Mouse (Mus musculus) ovary, postnatal 10 days (tissue): Measurements from ENCODE around the gene Il27ra.

Experiments used
- DNase-seq: peaks from one replicate; pipeline ENCODE4 v3.0.0; 2022; ENCODE audit warnings: low spot score

The Il27ra gene

DNA sequence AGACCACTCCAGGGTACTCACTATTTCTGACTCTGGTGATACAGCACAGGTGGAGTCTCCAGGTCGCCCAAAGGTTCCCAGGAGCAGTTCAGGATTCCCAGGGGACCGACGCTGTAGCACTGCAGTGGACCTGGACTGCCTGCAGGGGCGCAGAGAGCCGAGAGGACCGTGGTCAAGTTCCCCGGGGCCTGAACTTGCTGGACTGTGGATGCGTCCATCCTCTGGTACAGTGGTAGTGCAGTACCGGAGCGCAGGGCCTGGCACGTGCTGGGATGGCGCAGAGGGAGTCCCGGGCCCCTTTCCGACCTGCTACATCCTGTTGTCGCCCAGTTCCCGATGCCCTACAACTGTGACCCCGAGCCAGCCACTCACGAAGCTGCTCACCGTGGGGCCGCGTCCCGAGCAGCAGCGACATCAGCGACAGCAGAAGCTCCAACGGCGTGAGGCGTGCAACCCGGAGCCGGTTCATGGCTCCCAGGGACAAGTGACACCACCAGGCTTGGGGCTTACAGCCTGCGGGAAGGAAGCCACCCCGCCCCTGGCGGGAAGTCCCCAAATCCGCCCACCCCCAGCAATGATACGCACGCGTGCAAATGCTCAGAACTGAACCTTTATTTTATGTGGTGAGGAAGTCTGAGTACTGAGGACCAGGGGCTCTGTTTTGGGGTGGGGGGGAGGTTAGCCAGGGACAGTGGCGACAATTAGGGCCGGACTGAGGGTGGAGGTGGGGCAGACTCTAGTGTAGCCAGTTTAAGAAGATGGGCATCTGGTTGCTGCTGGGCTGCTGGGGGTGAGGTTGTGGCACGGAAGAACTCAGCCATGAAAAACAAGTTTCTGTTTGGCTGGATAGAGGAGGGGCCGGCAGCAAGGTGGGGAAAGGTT is at the start of gene Il27ra:
Il27ra (minus strand) TSS at position 524 of the 882 bp plus-strand sequence.
- DNase-seq: peak; percentile 42

DNA sequence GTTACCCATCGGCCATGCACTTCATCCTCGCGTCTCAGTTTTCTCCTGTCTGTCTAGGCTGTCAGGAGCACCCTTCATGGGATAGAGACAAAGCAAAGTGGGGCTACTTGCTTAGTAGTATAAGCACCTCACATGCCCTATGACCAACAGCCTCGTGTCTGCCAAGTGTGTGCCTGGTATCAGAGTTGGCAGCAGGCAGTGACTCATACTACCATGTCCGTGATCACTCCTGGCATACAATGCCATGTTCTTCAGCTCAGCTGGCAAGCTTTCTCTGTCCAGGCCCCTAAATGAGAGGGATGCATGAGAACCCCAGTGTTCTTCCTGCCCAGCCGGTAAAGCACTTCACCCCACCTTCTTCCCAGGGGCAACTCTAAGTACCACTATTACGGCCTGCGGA is 48.2 kb upstream of the Il27ra start:
- no peak for DNase-seq

DNA sequence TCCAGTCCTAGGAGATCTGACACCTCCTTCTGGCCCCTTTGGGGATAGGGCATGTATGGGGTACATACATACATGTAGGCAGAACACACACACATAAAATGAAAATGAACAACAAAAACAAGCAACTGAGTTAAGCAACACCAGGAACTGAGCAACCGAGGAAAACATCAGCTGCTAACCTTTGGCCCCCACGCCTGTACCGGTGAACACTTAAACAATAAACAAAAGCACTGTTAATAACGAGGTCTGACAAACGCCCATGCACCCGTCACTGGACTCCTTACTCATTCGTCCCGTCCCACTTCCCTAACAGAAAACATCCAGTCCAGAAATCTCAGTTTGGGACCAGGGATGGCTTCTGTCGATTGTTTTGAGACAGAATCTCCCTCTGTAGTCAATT is 46.9 kb upstream of the Il27ra start:
- DNase-seq: no peak

GRCm38 (mm10) chr8:84087821-84088220 is 45.4 kb upstream of the Il27ra start:
- no peak for DNase-seq

- no peak for DNase-seq
Measured at GRCm38 (mm10) chr8:84087156-84087555, 44.8 kb upstream of the Il27ra start.

DNA sequence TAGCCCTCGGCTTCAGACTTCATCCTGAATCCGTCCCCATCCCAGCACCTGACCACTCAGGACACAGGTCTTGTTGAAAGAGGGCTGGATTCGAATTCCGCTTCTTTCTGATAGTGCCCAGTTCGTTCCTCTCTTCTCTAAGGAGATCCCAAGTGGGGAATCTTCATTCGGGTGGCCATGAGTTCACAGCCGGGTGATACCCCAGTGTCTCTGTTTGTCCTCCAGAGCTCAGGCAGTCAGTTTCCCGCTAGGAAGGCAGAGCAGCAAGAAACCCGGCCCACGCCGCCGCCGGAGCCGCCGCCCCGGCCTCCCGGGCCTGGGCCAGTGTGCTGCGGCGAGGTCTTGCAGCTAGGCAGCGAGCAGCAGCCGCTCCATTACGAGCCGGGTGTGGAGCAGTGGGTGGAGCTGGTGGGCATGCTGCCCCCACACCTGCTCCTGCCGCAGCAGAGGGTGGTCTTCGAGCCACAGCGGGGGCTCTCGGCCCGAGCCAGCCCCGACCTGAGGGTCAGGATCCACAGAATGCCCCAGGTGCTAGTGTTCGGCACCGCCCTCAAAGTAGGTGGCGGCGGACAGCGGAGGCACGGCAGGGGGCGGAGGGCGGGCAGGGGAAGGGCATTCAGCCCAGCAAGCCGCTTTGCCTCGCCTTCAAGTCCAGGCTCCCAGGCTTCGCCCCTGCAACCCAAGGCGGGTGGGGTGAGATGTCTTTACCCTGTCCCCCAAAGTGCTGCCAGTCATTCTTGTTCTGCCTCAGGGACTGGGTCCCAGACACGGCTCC is 42.1 kb upstream of the Il27ra start:
- no peak for DNase-seq

DNA sequence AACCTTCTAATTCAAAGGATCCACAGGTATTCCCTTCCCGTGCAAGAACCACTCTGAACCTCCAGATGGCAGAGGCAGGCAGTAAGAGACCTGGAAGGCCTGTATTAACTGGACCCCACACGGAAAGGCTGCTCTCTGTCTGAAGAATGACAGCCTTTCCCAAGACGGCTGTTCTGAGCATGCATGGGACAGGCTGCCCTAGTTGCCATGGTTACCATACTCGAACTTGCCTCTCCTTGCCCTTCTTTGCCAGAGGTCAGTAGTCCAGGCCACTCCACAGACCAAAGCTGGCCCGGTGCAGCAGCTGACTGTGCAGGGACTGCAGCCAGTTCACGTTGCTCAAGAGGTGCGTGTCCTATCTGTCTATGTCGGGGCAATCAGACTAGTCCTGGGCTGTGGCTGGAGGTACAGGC is 41.4 kb upstream of the Il27ra start:
- DNase-seq: no peak

DNA sequence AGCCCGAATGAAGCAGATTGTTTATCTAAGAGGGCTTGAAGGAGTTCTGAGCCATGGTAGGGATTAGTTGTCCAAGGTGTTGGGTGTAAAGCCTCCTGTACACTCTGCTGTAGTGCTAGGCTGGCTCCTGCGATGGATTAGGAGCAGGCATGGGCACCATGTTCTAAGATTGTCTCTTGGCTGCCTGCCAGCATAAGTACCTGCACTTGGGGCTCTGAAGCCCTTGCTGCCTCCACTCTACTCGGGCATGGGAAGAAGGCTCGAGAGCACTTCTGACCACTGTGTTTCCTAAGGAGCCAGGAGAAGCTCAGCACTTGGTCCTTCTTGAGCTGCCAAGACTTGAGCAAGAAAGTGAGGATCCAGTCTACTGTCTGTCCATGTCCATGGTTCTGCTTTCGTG is 36.8 kb upstream of the Il27ra start:
- DNase-seq: no peak

DNA sequence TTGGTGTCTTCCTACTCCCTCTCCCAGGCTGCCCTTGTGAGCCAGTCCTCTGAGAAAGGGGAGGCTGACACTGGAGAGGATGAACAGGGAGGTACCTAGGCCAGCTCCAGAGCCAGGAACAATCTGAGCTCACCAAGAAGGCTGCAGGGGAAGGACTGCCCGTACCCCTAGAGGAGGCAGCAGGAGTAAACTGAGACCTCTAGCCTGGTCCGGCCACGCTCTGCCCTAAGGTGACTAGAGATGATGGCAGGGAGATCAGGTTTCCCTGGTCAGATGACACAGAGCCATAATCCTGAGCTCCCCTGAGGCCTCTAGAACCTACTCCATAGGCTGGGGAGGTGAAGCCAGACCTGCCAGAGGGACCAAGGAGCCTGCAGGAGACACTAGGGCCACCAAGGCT is 34.5 kb upstream of the Il27ra start:
- no peak for DNase-seq

DNA sequence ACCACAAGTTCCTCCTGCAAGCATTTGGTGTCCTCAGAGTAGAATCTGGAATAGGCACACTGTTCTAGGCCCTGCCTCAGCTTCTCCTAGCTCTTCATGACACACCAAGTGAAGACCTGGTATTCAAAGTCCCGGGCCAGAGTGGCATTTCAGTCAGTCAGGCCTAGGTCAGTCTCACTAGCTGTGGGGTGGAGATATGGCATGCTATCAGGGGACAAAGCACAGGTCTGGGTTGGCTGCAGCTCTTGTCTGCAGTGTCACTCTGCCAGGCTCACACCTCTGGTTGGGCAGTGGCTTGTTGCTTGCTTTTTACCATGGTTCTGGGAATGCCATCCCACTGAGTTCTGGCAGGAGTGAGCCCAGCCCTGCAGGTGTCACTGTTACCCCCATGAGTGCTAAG is 34.0 kb upstream of the Il27ra start:
- no peak for DNase-seq

- DNase-seq: no peak
Measured at GRCm38 (mm10) chr8:84073230-84073976, 31.0 kb upstream of the Il27ra start.

GRCm38 (mm10) chr8:84072321-84072720 is 29.9 kb upstream of the Il27ra start:
- no peak for DNase-seq

- no peak for DNase-seq
Measured at GRCm38 (mm10) chr8:84071921-84072320, 29.5 kb upstream of the Il27ra start.

DNA sequence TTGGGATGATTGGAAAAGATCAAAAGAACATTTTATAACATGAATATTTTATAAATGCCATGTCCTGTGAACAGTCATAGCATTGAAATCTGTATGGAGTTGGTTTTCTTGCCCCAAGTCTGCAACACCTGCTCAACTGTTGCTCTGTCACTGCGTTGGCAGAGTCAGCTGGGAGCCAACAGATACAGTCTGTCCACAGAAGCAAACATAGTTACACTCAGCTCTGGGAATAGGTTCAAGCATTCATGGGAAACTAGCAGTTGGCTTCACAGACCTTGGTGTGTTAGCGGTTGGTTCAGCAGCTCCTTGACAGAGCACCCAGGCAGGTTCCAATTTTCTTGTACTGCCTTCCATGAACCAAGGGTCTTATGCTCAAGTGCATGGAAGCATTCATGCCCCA is 28.3 kb upstream of the Il27ra start:
- DNase-seq: no peak

DNA sequence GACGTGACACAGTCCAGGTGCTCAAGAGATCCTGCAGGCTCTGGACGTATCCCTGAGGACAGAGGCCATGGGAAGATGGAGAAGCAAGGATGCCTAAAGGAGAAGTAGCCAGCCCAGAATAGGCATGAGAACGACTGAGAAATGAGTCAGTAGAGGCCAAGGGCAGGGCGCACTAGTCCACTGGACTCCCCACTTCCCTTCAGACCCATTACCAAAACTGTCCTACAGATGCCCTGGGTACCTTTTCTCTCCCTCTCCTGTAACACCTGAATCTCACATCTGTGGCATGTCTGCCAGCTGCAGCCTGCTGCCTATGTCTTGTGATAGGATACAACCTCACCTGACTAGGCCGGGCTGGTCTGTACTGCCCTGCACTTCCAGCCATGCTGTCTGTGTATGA is 27.9 kb upstream of the Il27ra start:
- DNase-seq: no peak

DNA sequence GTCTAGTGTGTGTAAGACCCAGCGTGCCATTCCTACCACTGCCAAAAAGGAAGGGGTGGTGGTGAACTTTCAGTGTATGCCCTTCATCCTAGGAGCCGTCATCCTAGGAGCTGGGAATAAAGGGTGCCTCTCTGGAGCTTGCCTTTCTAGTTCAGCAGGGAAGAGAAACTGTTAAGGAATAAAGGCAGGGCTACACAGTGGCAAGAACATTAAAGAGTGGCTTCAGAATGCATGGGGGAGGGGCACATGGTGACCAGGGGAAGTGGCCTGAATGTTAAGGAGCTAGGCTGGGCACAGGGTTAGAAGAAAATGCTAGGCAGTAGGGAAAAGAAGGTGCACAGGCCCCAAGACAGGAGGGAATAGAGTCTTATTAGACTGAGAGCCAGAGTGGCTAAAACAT is 27.4 kb upstream of the Il27ra start:
- no peak for DNase-seq

GRCm38 (mm10) chr8:84069169-84069568 is 26.8 kb upstream of the Il27ra start:
- no peak for DNase-seq

DNA sequence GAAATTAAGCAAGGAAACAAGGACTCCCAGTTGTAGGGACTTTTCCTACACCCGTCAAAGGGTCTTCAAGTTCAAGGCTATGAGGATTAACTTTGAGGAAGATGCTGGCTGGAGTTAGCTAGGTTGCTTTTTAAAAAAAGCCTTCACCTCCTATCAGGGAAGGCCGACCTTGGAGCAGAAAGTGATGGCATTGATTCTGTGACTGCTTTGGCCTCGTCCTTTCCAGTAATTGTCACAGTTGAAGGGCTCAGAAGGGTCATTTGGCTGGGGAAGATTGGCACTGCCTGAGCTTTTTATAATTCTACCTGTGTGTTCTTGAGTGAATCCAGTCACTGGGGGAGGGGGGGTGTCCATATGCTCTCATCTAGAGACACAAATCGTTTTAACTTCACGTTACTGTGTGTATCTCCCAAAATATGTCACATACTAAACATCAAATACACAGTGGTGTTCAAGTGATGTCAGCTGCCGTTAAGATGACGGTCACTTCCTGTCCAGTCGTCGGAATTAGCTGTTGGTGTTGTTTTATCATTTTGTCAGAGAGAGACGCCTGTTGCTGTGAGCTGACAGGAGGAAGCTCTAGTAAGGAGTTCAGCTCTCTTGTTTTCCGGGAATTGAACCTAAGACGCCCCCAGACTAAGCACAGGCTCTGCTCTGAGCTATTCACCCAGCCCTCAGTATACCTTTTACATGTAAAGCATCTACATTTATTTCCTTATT is 26.1 kb upstream of the Il27ra start:
- DNase-seq: no peak

GRCm38 (mm10) chr8:84067911-84068310 is 25.5 kb upstream of the Il27ra start:
- no peak for DNase-seq

- peak; percentile 98 for DNase-seq
Measured at GRCm38 (mm10) chr8:84067047-84067573, 24.7 kb upstream of the Il27ra start.

DNA sequence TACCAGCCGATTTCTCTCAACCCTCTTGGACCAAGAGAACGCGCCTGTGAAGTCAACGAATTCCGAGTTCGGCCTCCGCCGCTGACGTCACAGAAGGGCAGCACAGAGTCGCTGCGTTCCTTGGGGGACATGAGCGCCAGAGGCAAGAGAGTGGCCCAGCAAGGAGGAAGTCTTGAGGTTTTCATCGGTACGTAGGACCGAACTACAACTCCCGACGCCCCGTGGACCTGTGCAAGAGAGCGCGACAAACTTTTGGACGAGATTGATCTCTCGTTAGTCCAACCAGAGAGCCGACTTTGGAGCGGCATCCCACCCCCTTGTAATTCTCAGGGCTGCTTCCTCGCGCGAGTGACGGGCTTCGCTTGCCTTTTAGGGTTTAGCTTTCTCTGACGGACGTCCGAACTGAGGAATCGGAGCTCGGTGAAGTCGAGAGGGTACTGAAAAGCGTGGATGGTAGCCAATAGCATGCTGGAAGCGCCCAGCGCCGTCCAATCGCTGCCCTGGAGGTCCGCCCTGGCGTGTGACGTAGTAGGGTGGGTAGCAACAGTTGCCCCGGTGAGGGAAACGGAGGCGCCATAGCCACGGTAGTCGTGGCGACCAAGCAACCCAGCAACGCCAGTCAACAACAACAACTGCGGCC is 24.0 kb upstream of the Il27ra start, which contains the start of gene Rfx1:
Rfx1 (plus strand) TSS at position 544 of the 640 bp plus-strand sequence.
- peak; percentile 97 for DNase-seq
